Mouse (Mus musculus) heart, adult 2 months (tissue): ENCODE results near the gene Ccp110. TPM values are rescaled to one million over a fixed set of nuclear protein-coding genes. Genes with fewer than 3 reads are reported as not detected.

Source experiments
- DNase-seq, 2 experiments: peaks; one replicate each; pipeline ENCODE4 v3.0.0; 2021
- H3K27ac ChIP-seq: fragments of 200-600 bp; 2 replicates; pipeline ENCODE4 v1.8.1; 2022
- H3K27me3 ChIP-seq: fragments of 200-500 bp; 2 replicates; pipeline ENCODE4 v1.6.1; 2012; ENCODE audit warnings: mild to moderate bottlenecking, low read length, inconsistent platforms, mixed read lengths; ENCODE audit not compliant: control insufficient read depth, insufficient read depth
- H3K36me3 ChIP-seq: fragments of 200-500 bp; 2 replicates; pipeline ENCODE4 v1.6.1; 2012; ENCODE audit warnings: low read length, inconsistent platforms; ENCODE audit not compliant: control insufficient read depth, insufficient read depth
- H3K4me1 ChIP-seq: fragments of 200-500 bp; 2 replicates; pipeline ENCODE4 v1.6.1; 2011; ENCODE audit warnings: low read length; ENCODE audit not compliant: control insufficient read depth, insufficient read depth
- H3K4me3 ChIP-seq: fragments of 200-600 bp; 2 replicates; pipeline ENCODE4 v1.8.1; 2022
- H3K79me2 ChIP-seq: fragments of 200-500 bp; replicated peaks from 2 replicates; pipeline ENCODE4 v1.6.1; 2012; ENCODE audit warnings: mild to moderate bottlenecking, inconsistent platforms, low read length, moderate library complexity, mixed read lengths; ENCODE audit not compliant: control insufficient read depth, insufficient read depth
- H3K9ac ChIP-seq: fragments of 200-500 bp; 2 replicates; pipeline ENCODE4 v1.6.1; 2012; ENCODE audit warnings: low read depth, mild to moderate bottlenecking, control low read depth, inconsistent platforms, low read length, mixed read lengths
- CTCF ChIP-seq: fragments of 200-600 bp; IDR thresholded peaks from 2 replicates; pipeline ENCODE4 v1.8.1; 2022; ENCODE audit warnings: antibody characterized with exemption, mild to moderate bottlenecking, moderate library complexity
- EP300 ChIP-seq: fragments of 200-500 bp; IDR thresholded peaks from 2 replicates; pipeline ENCODE4 v1.6.1; 2011; ENCODE audit warnings: low read depth, low read length, control low read depth; ENCODE audit not compliant: insufficient read depth
- POLR2A ChIP-seq: fragments of 200-500 bp; IDR thresholded peaks from 2 replicates; pipeline ENCODE4 v1.6.1; 2011; ENCODE audit warnings: mild to moderate bottlenecking, low read depth, low read length, control low read depth; ENCODE audit not compliant: insufficient read depth
- WGBS: fragments of 180-500 bp; shearing (Covaris S2); methylation state at CpG from one replicate; pipeline ENCODE4 v1.1.7; 2018; 5-methylcytosine and 5-hydroxymethylcytosine counted together
- intact Hi-C: fragments of 180-260 bp; cut with DNase I; formaldehyde crosslinking; loops from one replicate; pipeline ENCODE4 v1.15.1; 2025
- polyA plus RNA-seq: library from polyadenylated mRNA; depleted of rRNA; stranded (reverse); fragments of >200 nt; gene quantifications from 2 replicates; pipeline ENCODE4 v1.2.3, GENCODE M21; 2012
- total RNA-seq, 2 experiments: library from RNA; stranded (reverse); gene quantifications; 2 replicates each; pipeline ENCODE4 v1.2.3; 2021

Ccp110 gene
- total and polyA plus RNA-seq, 3 experiments = 1.4 to 1.6 (median 1.5) TPM

DNA sequence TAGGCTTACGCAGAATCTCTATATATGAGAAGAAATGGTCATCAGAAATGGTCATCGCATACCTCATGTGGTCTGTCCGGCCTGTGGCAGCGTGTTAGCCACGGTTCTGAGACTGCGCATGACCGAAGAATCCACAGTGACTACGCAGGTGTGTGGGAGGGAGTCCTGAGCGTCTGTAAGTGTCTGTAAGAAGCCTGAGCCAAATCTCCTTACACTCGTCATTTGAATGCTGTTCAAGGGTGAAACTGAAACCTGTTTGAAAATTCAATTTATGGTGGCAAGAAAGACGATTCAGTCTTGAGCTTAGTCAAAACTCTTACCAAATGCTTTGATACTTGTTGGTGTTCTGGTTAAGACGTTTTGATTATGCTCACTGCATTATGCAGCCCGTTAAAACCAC lies 20.9 kb downstream of the Ccp110 start:
- Histone ChIP-seq H3K27me3 (no peaks in the 10 kb centered on the region), H3K4me1 (no peaks in the 10 kb centered on the region), H3K36me3 (no peaks in the 10 kb centered on the region), H3K4me3 (no peak overlapping the region), H3K9ac (no peak overlapping the region), H3K79me2 (no peaks in the 10 kb centered on the region), H3K27ac (no peak overlapping the region)
- no peak for TF ChIP-seq CTCF
- TF ChIP-seq EP300 = no peak
- TF ChIP-seq POLR2A = no peak
- intact Hi-C loops = no loop called here
- DNase-seq = no peak
- 95% methylated on average over 13 of the region's 13 CpGs for WGBS

DNA sequence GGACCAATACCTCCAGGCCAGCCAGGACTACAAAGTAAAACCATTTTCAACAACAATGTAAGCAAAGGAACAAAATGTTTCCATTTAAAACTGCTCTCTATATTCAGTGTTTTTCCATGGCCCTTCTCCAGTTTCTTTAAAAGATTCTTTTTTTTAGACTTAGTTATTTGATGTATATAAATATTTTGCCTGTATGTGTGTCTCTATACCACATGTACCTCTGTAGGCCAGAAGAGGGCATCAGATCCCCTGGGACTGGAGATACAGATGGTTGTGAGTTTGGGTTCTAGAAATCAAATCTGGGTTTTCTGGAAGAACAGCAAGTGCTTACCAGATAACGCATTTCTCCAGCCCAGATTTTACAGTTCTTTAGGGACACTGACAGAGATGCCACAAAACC lies 26.4 kb downstream of the Ccp110 start:
- WGBS = 83% methylated on average over 1 of the region's 1 CpGs
- no peak overlapping the region for H3K4me3 ChIP-seq
- intact Hi-C loops = no loop called here
- H3K4me1 ChIP-seq = peaks cover 6% of the 10 kb centered on the region
- TF ChIP-seq CTCF (no peak), EP300 (no peak), POLR2A (no peak)
- H3K27ac ChIP-seq = no peak overlapping the region
- no peaks in the 10 kb centered on the region for H3K27me3 ChIP-seq
- no peak overlapping the region for H3K9ac ChIP-seq
- H3K36me3 ChIP-seq = no peaks in the 10 kb centered on the region
- no peaks in the 10 kb centered on the region for H3K79me2 ChIP-seq
- DNase-seq = no peak

GRCm38 (mm10) chr7:118739975-118740531 lies 27.7 kb downstream of the Ccp110 start, which contains the start of gene Vps35l:
Vps35l (plus strand) TSS chr7:118740226.
- Histone ChIP-seq H3K4me1 (peaks cover 6% of the 10 kb centered on the region), H3K9ac (peak within 1 kb of the TSS; percentile 68), H3K36me3 (no peaks in the 10 kb centered on the region), H3K27me3 (no peaks in the 10 kb centered on the region), H3K4me3 (peak within 1 kb of the TSS; percentile 68), H3K79me2 (no peaks in the 10 kb centered on the region), H3K27ac (peak within 1 kb of the TSS; percentile 84)
- DNase-seq = peak; percentile 77 to 81
- intact Hi-C loops = loop anchor here (1.0 to 2.0 kb wide), 2 partner anchors 27 to 256 kb away; partner anchors contain the start of gene Ccp110
- TF ChIP-seq CTCF = peak; percentile 73
- TF ChIP-seq EP300 = 0 out of 2 replicates have a peak, but pooled peaks have one; percentile 22
- no peak for TF ChIP-seq POLR2A
- 3% methylated on average over 16 of the region's 16 CpGs for WGBS

DNA sequence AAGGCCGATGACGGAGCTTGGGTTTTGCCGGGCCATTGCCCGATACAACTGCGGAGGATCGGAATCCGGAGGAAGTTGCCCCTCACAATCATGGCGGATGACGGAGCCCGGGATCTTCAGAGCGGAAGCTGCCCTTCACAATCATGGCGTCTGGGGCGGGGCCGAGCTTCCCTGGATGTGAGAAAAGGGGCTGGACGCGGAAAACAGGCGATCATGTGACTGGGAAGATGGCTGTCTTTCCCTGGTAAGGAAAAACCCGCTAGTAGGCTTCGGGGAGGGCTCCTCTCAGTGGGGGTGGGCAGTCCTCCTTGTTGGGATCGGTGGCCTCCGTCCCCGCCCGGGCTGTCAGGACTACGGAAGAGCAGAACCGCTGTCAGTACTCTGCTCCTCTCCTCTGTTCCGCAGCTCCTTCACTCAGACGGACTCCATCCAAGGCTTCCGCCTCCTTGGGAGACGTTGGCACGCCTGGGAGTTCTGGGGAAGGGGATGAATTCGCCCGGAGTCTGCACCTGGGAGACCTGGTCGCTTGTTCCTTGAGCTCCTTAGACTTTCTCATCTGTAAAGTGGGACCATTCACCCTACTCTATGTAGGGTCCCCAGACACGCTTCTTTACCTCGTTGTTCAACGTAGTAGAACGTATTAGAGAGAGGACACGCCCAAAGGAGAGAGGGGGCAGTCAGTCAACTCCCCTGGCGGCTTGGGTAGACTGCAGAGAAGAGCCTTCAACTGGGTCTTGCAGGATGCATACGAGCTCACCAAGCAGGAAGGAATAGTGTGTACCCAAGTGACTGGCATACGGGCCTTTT lies 28.4 kb downstream of the Ccp110 start:
- H3K27me3 ChIP-seq = no peaks in the 10 kb centered on the region
- TF ChIP-seq POLR2A (peak; percentile 82), EP300 (no peak), CTCF (no peak)
- H3K79me2 ChIP-seq = no peaks in the 10 kb centered on the region
- peak; percentile 95 to 96 for DNase-seq
- H3K4me3 ChIP-seq = peak overlapping the region; percentile 68
- H3K27ac ChIP-seq = peak overlapping the region; percentile 84
- intact Hi-C loops = loop anchor here (1.0 to 2.0 kb wide), 2 partner anchors 28 to 256 kb away; partner anchors contain the start of gene Ccp110
- peaks cover 6% of the 10 kb centered on the region for H3K4me1 ChIP-seq
- WGBS = 2% methylated on average over 41 of the region's 41 CpGs
- H3K36me3 ChIP-seq = no peaks in the 10 kb centered on the region
- peak overlapping the region; percentile 68 for H3K9ac ChIP-seq

- no peak for DNase-seq
- WGBS = 64% methylated on average over 6 of the region's 6 CpGs
- TF ChIP-seq POLR2A (no peak), CTCF (no peak), EP300 (no peak)
- H3K4me1 ChIP-seq = peaks cover 6% of the 10 kb centered on the region
- no peak overlapping the region for H3K9ac ChIP-seq
- intact Hi-C loops = no loop called here
- H3K27ac ChIP-seq = no peak overlapping the region
- H3K36me3 ChIP-seq = no peaks in the 10 kb centered on the region
- H3K27me3 ChIP-seq = no peaks in the 10 kb centered on the region
- no peak overlapping the region for H3K4me3 ChIP-seq
- H3K79me2 ChIP-seq = no peaks in the 10 kb centered on the region
Observed at GRCm38 (mm10) chr7:118742278-118742677, 29.9 kb downstream of the Ccp110 start.

DNA sequence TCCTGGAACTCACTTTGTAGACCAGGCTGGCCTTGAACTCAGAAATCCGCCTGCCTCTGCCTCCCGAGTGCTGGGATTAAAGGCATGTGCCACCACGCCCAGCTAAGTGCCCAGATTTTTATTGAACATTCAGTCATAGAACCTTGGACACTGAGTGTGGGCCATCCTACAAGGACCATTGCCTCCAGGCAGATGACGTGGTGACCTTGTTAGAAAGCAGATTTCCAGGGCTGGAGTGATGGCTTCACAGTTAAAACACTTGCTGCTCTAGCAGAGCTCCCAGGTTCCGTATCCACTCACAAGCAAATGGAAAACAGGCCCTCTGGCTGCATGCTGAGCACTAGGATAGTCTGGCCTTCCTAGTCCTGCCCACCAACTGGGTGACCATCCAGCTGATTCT lies 32.4 kb downstream of the Ccp110 start:
- Histone ChIP-seq H3K4me1 (peaks cover 6% of the 10 kb centered on the region), H3K36me3 (no peaks in the 10 kb centered on the region), H3K9ac (no peak overlapping the region), H3K4me3 (no peak overlapping the region), H3K27me3 (no peaks in the 10 kb centered on the region), H3K79me2 (no peaks in the 10 kb centered on the region), H3K27ac (no peak overlapping the region)
- TF ChIP-seq EP300 (no peak), POLR2A (no peak), CTCF (no peak)
- no peak for DNase-seq
- intact Hi-C loops = no loop called here
- 94% methylated on average over 5 of the region's 5 CpGs for WGBS
